Mouse (Mus musculus) CH12.LX (cell line): ENCODE results near the gene Sema7a. TPM values are rescaled to one million over a fixed set of nuclear protein-coding genes. Genes with fewer than 3 reads are reported as not detected.
A peak's percentile ranks its signal among the peaks of the same experiment; 100 is the strongest.

Source experiments
- DNase-seq: peaks from one replicate; pipeline ENCODE4 v3.0.0-alpha.2; 2013; ENCODE audit errors: extremely low read depth
- H3K27ac ChIP-seq: 2 replicates; pipeline ENCODE4 v1.5.1; 2012; ENCODE audit warnings: low read depth, mild to moderate bottlenecking, control low read depth, moderate library complexity; ENCODE audit not compliant: insufficient read depth
- H3K27me3 ChIP-seq: replicated peaks from 2 replicates; pipeline ENCODE3; 2012; ENCODE audit warnings: inconsistent platforms
- H3K36me3 ChIP-seq, 2 experiments: replicated peaks in 1 of 2; 2 replicates each; pipeline versions ENCODE3 to v1.6.1; 2012; ENCODE audit warnings: inconsistent platforms in 1 of 2, low read length in 1 of 2, mild to moderate bottlenecking in 1 of 2, mixed read lengths in 1 of 2, moderate library complexity in 1 of 2; ENCODE audit not compliant: control insufficient read depth in 1 of 2, insufficient read depth in 1 of 2
- H3K4me1 ChIP-seq, 2 experiments: 2 replicates each; pipeline ENCODE4 v1.6.1; 2012; ENCODE audit warnings: inconsistent platforms in 1 of 2, moderate library complexity in 1 of 2; ENCODE audit not compliant: insufficient read depth in 2 of 2, control insufficient read depth in 1 of 2
- H3K4me2 ChIP-seq: 2 replicates; pipeline ENCODE4 v1.6.1; 2012; ENCODE audit warnings: low read depth, mild to moderate bottlenecking, control low read depth; ENCODE audit not compliant: poor library complexity, insufficient read depth, severe bottlenecking
- H3K4me3 ChIP-seq, 3 experiments: fragments of 150-350 bp in 1 of 3; sonication (generic) in 1 of 3; replicated peaks in 1 of 3; 2 replicates each; pipeline versions ENCODE3 to v1.5.1; 2011 to 2012; ENCODE audit warnings: low read depth in 2 of 3, low read length in 2 of 3, mild to moderate bottlenecking in 2 of 3, moderate library complexity in 2 of 3, control low read depth in 1 of 3, improper control_type of control experiment in 1 of 3, inconsistent platforms in 1 of 3, mixed read lengths in 1 of 3; ENCODE audit not compliant: poor library complexity in 1 of 3
- H3K79me2 ChIP-seq: replicated peaks from 2 replicates; pipeline ENCODE4 v1.6.1; 2012; ENCODE audit warnings: mild to moderate bottlenecking, moderate library complexity; ENCODE audit not compliant: control insufficient read depth, poor library complexity, insufficient read depth, severe bottlenecking; ENCODE audit errors: extremely low read depth
- H3K9ac ChIP-seq: 2 replicates; pipeline ENCODE4 v1.6.1; 2012; ENCODE audit warnings: low read depth, mild to moderate bottlenecking, control low read depth, moderate library complexity; ENCODE audit not compliant: insufficient read depth
- H3K9me3 ChIP-seq: replicated peaks from 2 replicates; pipeline ENCODE3; 2012; ENCODE audit warnings: low read length, inconsistent platforms, mixed read lengths
- BHLHE40 ChIP-seq: IDR thresholded peaks from 2 replicates; pipeline ENCODE4 v1.6.1; 2011; ENCODE audit warnings: mild to moderate bottlenecking, low read depth, low read length, improper control_type of control experiment
- CHD1 ChIP-seq: IDR thresholded peaks from 2 replicates; pipeline ENCODE4 v1.6.1; 2012; ENCODE audit warnings: low read depth, low read length, improper control_type of control experiment, inconsistent platforms
- CHD2 ChIP-seq: IDR thresholded peaks from 2 replicates; pipeline ENCODE4 v1.6.1; 2011; ENCODE audit warnings: low read length, improper control_type of control experiment
- CTCF ChIP-seq, 2 experiments: IDR thresholded peaks in 1 of 2; conservative IDR thresholded peaks in 1 of 2; 2 replicates each; pipeline ENCODE4 v1.5.1; 2011 to 2012; ENCODE audit warnings: low read depth in 2 of 2, low read length in 2 of 2, improper control_type of control experiment in 1 of 2, inconsistent platforms in 1 of 2, mild to moderate bottlenecking in 1 of 2, moderate library complexity in 1 of 2
- E2F4 ChIP-seq: IDR thresholded peaks from 2 replicates; pipeline ENCODE4 v1.6.1; 2011; ENCODE audit warnings: low read depth, low read length, improper control_type of control experiment; ENCODE audit not compliant: insufficient replicate concordance
- ELF1 ChIP-seq: IDR thresholded peaks from 2 replicates; pipeline ENCODE4 v1.6.1; 2014; ENCODE audit warnings: low read depth, mild to moderate bottlenecking, inconsistent platforms, low read length, improper control_type of control experiment
- EP300 ChIP-seq: IDR thresholded peaks from 2 replicates; pipeline ENCODE4 v1.6.1; 2011; ENCODE audit warnings: low read length, improper control_type of control experiment
- GABPA ChIP-seq: IDR thresholded peaks from 2 replicates; pipeline ENCODE4 v1.6.1; 2012; ENCODE audit warnings: low read depth, low read length, improper control_type of control experiment, inconsistent platforms; ENCODE audit not compliant: insufficient replicate concordance
- HCFC1 ChIP-seq: IDR thresholded peaks from 2 replicates; pipeline ENCODE4 v1.6.1; 2012; ENCODE audit warnings: low read depth, mild to moderate bottlenecking, inconsistent platforms, low read length, improper control_type of control experiment
- IRF4 ChIP-seq: IDR thresholded peaks from 2 replicates; pipeline ENCODE4 v1.6.1; 2014; ENCODE audit warnings: low read depth, mild to moderate bottlenecking, inconsistent platforms, low read length, improper control_type of control experiment
- JUN ChIP-seq: IDR thresholded peaks from 2 replicates; pipeline ENCODE4 v1.6.1; 2011; ENCODE audit warnings: low read depth, mild to moderate bottlenecking, low read length, improper control_type of control experiment, moderate library complexity; ENCODE audit not compliant: insufficient read depth
- JUND ChIP-seq: conservative IDR thresholded peaks from 2 replicates; pipeline ENCODE4 v1.6.1; 2011; ENCODE audit warnings: low read depth, low read length, improper control_type of control experiment
- KAT2A ChIP-seq: IDR thresholded peaks from 2 replicates; pipeline ENCODE4 v1.6.1; 2012; ENCODE audit warnings: low read length, improper control_type of control experiment, inconsistent platforms; ENCODE audit not compliant: insufficient replicate concordance
- MAFK ChIP-seq: IDR thresholded peaks from 2 replicates; pipeline ENCODE4 v1.6.1; 2011; ENCODE audit warnings: low read length, improper control_type of control experiment; ENCODE audit not compliant: insufficient replicate concordance
- MAX ChIP-seq: IDR thresholded peaks from 2 replicates; pipeline ENCODE4 v1.6.1; 2011; ENCODE audit warnings: low read length, improper control_type of control experiment
- MAZ ChIP-seq: IDR thresholded peaks from 2 replicates; pipeline ENCODE4 v1.6.1; 2012; ENCODE audit warnings: low read depth, mild to moderate bottlenecking, inconsistent platforms, low read length, improper control_type of control experiment, moderate library complexity
- MEF2A ChIP-seq: IDR thresholded peaks from 2 replicates; pipeline ENCODE4 v1.6.1; 2014; ENCODE audit warnings: low read depth, mild to moderate bottlenecking, inconsistent platforms, low read length, improper control_type of control experiment, borderline replicate concordance
- MXI1 ChIP-seq: IDR thresholded peaks from 2 replicates; pipeline ENCODE4 v1.6.1; 2011; ENCODE audit warnings: mild to moderate bottlenecking, low read depth, low read length, improper control_type of control experiment
- MYC ChIP-seq: IDR thresholded peaks from 2 replicates; pipeline ENCODE4 v1.6.1; 2011; ENCODE audit warnings: low read depth, mild to moderate bottlenecking, improper control_type of control experiment, low read length
- NELFE ChIP-seq: IDR thresholded peaks from 2 replicates; pipeline ENCODE4 v1.6.1; 2011; ENCODE audit warnings: low read depth, low read length, improper control_type of control experiment
- NRF1 ChIP-seq: IDR thresholded peaks from 2 replicates; pipeline ENCODE4 v1.6.1; 2014; ENCODE audit warnings: low read depth, mild to moderate bottlenecking, inconsistent platforms, low read length, improper control_type of control experiment, moderate library complexity
- PAX5 ChIP-seq: IDR thresholded peaks from 2 replicates; pipeline ENCODE4 v1.6.1; 2012; ENCODE audit warnings: low read length, inconsistent platforms, mixed read lengths
- POLR2AphosphoS2 ChIP-seq: IDR thresholded peaks from 2 replicates; pipeline ENCODE4 v1.6.1; 2011; ENCODE audit warnings: low read depth, low read length, improper control_type of control experiment
- RAD21 ChIP-seq: IDR thresholded peaks from 2 replicates; pipeline ENCODE4 v1.6.1; 2011; ENCODE audit warnings: low read depth, mild to moderate bottlenecking, low read length, improper control_type of control experiment, moderate library complexity
- RCOR1 ChIP-seq: conservative IDR thresholded peaks from 2 replicates; pipeline ENCODE4 v1.6.1; 2012; ENCODE audit warnings: low read depth, mild to moderate bottlenecking, inconsistent platforms, low read length, improper control_type of control experiment
- SIN3A ChIP-seq: IDR thresholded peaks from 2 replicates; pipeline ENCODE4 v1.6.1; 2012; ENCODE audit warnings: low read length, improper control_type of control experiment, inconsistent platforms
- SMC3 ChIP-seq: IDR thresholded peaks from 2 replicates; pipeline ENCODE4 v1.6.1; 2011; ENCODE audit warnings: low read depth, low read length, improper control_type of control experiment
- TCF12 ChIP-seq: IDR thresholded peaks from 2 replicates; pipeline ENCODE4 v1.6.1; 2014; ENCODE audit warnings: low read depth, mild to moderate bottlenecking, inconsistent platforms, low read length, improper control_type of control experiment
- UBTF ChIP-seq: IDR thresholded peaks from 2 replicates; pipeline ENCODE4 v1.6.1; 2012; ENCODE audit warnings: low read depth, mild to moderate bottlenecking, inconsistent platforms, low read length, improper control_type of control experiment, moderate library complexity
- USF1 ChIP-seq: IDR thresholded peaks from 2 replicates; pipeline ENCODE4 v1.6.1; 2014; ENCODE audit warnings: low read depth, mild to moderate bottlenecking, inconsistent platforms, low read length, improper control_type of control experiment
- USF2 ChIP-seq: conservative IDR thresholded peaks from 2 replicates; pipeline ENCODE4 v1.6.1; 2011; ENCODE audit warnings: low read depth, low read length, improper control_type of control experiment
- ZC3H11A ChIP-seq: IDR thresholded peaks from 2 replicates; pipeline ENCODE4 v1.6.1; 2012; ENCODE audit warnings: low read depth, mild to moderate bottlenecking, inconsistent platforms, low read length, improper control_type of control experiment
- ZMIZ1 ChIP-seq: IDR thresholded peaks from 2 replicates; pipeline ENCODE4 v1.6.1; 2012; ENCODE audit warnings: low read depth, mild to moderate bottlenecking, inconsistent platforms, low read length, improper control_type of control experiment
- ZNF384 ChIP-seq: IDR thresholded peaks from 2 replicates; pipeline ENCODE4 v1.6.1; 2012; ENCODE audit warnings: low read depth, low read length, improper control_type of control experiment, inconsistent platforms
- dilution Hi-C: fragments of 300-500 bp; cut with MboI; formaldehyde crosslinking; loops from 2 replicates; pipeline ENCODE4 v1.14.3; 2020; ENCODE audit warnings: low sequenced_read_pairs; ENCODE audit not compliant: extremely low pct_unique_long_range_greater_than_20kb, extremely low pct_ligation_motif_present
- in situ Hi-C: fragments of 300-500 bp; cut with MboI; formaldehyde crosslinking; loops from 3 replicates; pipeline ENCODE4 v1.14.3; 2019; ENCODE audit warnings: low sequenced_read_pairs, low pct_ligation_motif_present, low pct_unique_long_range_greater_than_20kb, mixed read lengths
- polyA plus RNA-seq: library from polyadenylated mRNA; unstranded; fragments of >175 nt; gene quantifications from 2 replicates; pipeline ENCODE4 v1.2.1, GENCODE M21; 2012; ENCODE audit warnings: low read depth; ENCODE audit not compliant: insufficient read length
- total RNA-seq, 2 experiments: library from RNA; depleted of rRNA; stranded (reverse); fragments of 300-350 nt in 1 of 2; fragments of >200 nt in 1 of 2; gene quantifications; 2 replicates each; pipeline ENCODE4 v1.2.3; 2012 to 2014

The Sema7a gene
- total and polyA plus RNA-seq, 3 experiments = 88.6 to 181 (median 89.4) TPM

GRCm38 (mm10) chr9:57992781-57993591 lies 53.1 kb downstream of the Sema7a start (continued):
- 0 out of 2 replicates have a peak, but pooled peaks have one; percentile 2 for TF ChIP-seq MAFK
- TF ChIP-seq CHD1 = no peak
- peak; percentile 72 for TF ChIP-seq SIN3A
- TF ChIP-seq UBTF = no peak
- TF ChIP-seq PAX5 = no peak
- peak; percentile 69; the same call in 1 of the 2 replicates for TF ChIP-seq MEF2A
- no peak for TF ChIP-seq HCFC1
- 0 out of 2 replicates have a peak, but pooled peaks have one; percentile 37 for TF ChIP-seq CHD2
- no peak for TF ChIP-seq NRF1
- TF ChIP-seq MAX = peak; percentile 40; the same call in 1 of the 2 replicates
- TF ChIP-seq ELF1 = no peak
- no peak for TF ChIP-seq POLR2AphosphoS2
- TF ChIP-seq CTCF (conservative IDR thresholded peaks at IDR 0.05 in 1 of 2, IDR thresholded peaks at IDR 0.05 in 1 of 2; ENCODE audit: low read depth in 2 of 2, low read length in 2 of 2) = no peak
- TF ChIP-seq JUND = peak; percentile 79
- TF ChIP-seq RAD21 = no peak
- TF ChIP-seq USF1 = no peak
- no peak for TF ChIP-seq USF2
- peak; percentile 67 for TF ChIP-seq EP300
- no peak for TF ChIP-seq E2F4
- TF ChIP-seq NELFE = no peak; the same call in 1 of the 2 replicates
- 0 out of 2 replicates have a peak, but pooled peaks have one; percentile 13 for TF ChIP-seq RCOR1

DNA sequence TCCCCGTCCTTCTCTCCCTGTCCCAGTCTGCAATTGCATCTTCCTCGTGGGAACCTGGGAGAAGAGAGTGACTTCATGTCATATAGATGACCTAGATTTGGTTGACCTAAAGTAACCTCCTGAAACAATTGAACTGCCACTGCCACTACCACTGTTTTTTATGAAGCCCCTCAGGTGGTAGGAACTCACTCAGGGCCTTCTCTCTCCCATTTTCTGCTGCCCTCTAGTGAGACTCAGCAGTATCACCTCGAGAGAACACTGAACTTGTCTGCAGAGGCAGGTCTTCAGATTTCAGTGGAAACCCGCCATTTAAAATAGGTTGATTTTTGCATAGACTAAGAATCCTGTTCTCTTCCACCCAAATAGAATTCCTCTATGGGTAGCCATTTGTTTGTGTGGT lies 55.4 kb downstream of the Sema7a start:
- no peaks in the 10 kb centered on the region for H3K27me3 ChIP-seq
- H3K9ac ChIP-seq = no peak overlapping the region
- 0 out of 2 replicates have a peak, but pooled peaks cover 3% of the 10 kb centered on the region for H3K79me2 ChIP-seq
- in situ Hi-C loops = loop anchor here (5.0 to 10.0 kb wide), 3 partner anchors 133 to 340 kb away; partner anchors contain the start of gene Csk
- H3K27ac ChIP-seq = peak overlapping the region; percentile 85; the same call in 1 of the 2 replicates
- no peaks in the 10 kb centered on the region for H3K36me3 ChIP-seq
- peaks cover 28 to 65% of the 10 kb centered on the region in 2 experiments for H3K4me1 ChIP-seq
- DNase-seq = peak; percentile 78
- no peak overlapping the region for H3K4me2 ChIP-seq
- dilution Hi-C loops = no loop called here
- H3K9me3 ChIP-seq = no peaks in the 10 kb centered on the region
- H3K4me3 ChIP-seq = no peak overlapping the region
- TF ChIP-seq MAX (peak; percentile 60; the same call in 1 of the 2 replicates), POLR2AphosphoS2 (no peak), RCOR1 (no peak), NRF1 (no peak), TCF12 (peak; percentile 70; the same call in 1 of the 2 replicates), JUN (no peak), IRF4 (peak; percentile 72), KAT2A (no peak), BHLHE40 (peak; percentile 33; the same call in 1 of the 2 replicates), UBTF (no peak), SMC3 (peak; percentile 99), RAD21 (peak; percentile 96), MAZ (0 out of 2 replicates have a peak, but pooled peaks have one; percentile 35), ZC3H11A (peak; percentile 94), USF1 (no peak), ZNF384 (peak; percentile 69), HCFC1 (0 out of 2 replicates have a peak, but pooled peaks have one; percentile 31), MYC (peak; percentile 64; the same call in 1 of the 2 replicates), ZMIZ1 (no peak), GABPA (no peak), EP300 (peak; percentile 59), MXI1 (no peak), SIN3A (peak; percentile 71), E2F4 (no peak), PAX5 (no peak), JUND (no peak; the same call in 1 of the 2 replicates)
